Mouse (Mus musculus): ENCODE measurements around the gene Speg. TPM values are rescaled to one million over a fixed set of nuclear protein-coding genes. Genes with fewer than 3 reads are reported as not detected.
A peak's percentile ranks its signal among the peaks of the same experiment; 100 is the strongest.

The Speg gene
- polyA plus RNA-seq, 1 experiment = 19.8 TPM

- Histone ChIP-seq H3K27ac (ENCODE audit: insufficient read depth, low read length) (no peak overlapping the region), H3K4me3 (ENCODE audit: low read depth, low read length) (no peak overlapping the region), H3K9ac (ENCODE audit: low read depth, poor library complexity, severe bottlenecking) (peak overlapping the region; percentile 31; the same call in 1 of the 2 replicates), H3K36me3 (ENCODE audit: control insufficient read depth, insufficient read depth, low read length, poor library complexity, severe bottlenecking) (no peaks in the 10 kb centered on the region), H3K9me3 (replicated peaks; ENCODE audit: control insufficient read depth, insufficient read depth, low read length, poor library complexity, severe bottlenecking) (no peaks in the 10 kb centered on the region), H3K27me3 (ENCODE audit: control insufficient read depth, insufficient read depth, low read length, poor library complexity, severe bottlenecking) (no peaks in the 10 kb centered on the region), H3K4me1 (ENCODE audit: control insufficient read depth, insufficient read depth, low read length) (peaks cover 3% of the 10 kb centered on the region)
- no peak for TF ChIP-seq CTCF (IDR thresholded peaks at IDR 0.05; ENCODE audit: low read depth, low read length)
These were observed 14.0 kb upstream of the Speg start for GRCm38 (mm10) chr1:75361123-75361522.

- H3K9ac ChIP-seq (ENCODE audit: low read depth, poor library complexity, severe bottlenecking) = no peak overlapping the region
- no peaks in the 10 kb centered on the region for H3K27me3 ChIP-seq (ENCODE audit: control insufficient read depth, insufficient read depth, low read length, poor library complexity, severe bottlenecking)
- no peak for TF ChIP-seq CTCF (IDR thresholded peaks at IDR 0.05; ENCODE audit: low read depth, low read length)
- no peak for TF ChIP-seq POLR2A (IDR thresholded peaks at IDR 0.05; ENCODE audit: insufficient read depth, low read length)
- TF ChIP-seq EP300 (IDR thresholded peaks at IDR 0.05; ENCODE audit: insufficient read depth, low read depth, low read length) = no peak
- no peaks in the 10 kb centered on the region for H3K36me3 ChIP-seq (ENCODE audit: control insufficient read depth, insufficient read depth, low read length, poor library complexity, severe bottlenecking)
- peak overlapping the region; percentile 43 for H3K4me3 ChIP-seq (ENCODE audit: low read depth, low read length)
- peaks cover 3% of the 10 kb centered on the region for H3K4me1 ChIP-seq (ENCODE audit: control insufficient read depth, insufficient read depth, low read length)
- no peaks in the 10 kb centered on the region for H3K9me3 ChIP-seq (replicated peaks; ENCODE audit: control insufficient read depth, insufficient read depth, low read length, poor library complexity, severe bottlenecking)
- H3K27ac ChIP-seq (ENCODE audit: insufficient read depth, low read length) = peak overlapping the region; percentile 24; the same call in 1 of the 2 replicates
These were observed 13.3 kb upstream of the Speg start for GRCm38 (mm10) chr1:75361750-75362149.

GRCm38 (mm10) chr1:75363868-75364267 is 11.2 kb upstream of the Speg start:
- H3K27me3 ChIP-seq (ENCODE audit: control insufficient read depth, insufficient read depth, low read length, poor library complexity, severe bottlenecking) = no peaks in the 10 kb centered on the region
- H3K9me3 ChIP-seq (replicated peaks; ENCODE audit: control insufficient read depth, insufficient read depth, low read length, poor library complexity, severe bottlenecking) = no peaks in the 10 kb centered on the region
- no peak overlapping the region for H3K9ac ChIP-seq (ENCODE audit: low read depth, poor library complexity, severe bottlenecking)
- no peaks in the 10 kb centered on the region for H3K36me3 ChIP-seq (ENCODE audit: control insufficient read depth, insufficient read depth, low read length, poor library complexity, severe bottlenecking)
- H3K4me1 ChIP-seq (ENCODE audit: control insufficient read depth, insufficient read depth, low read length) = peaks cover 3% of the 10 kb centered on the region
- no peak for TF ChIP-seq CTCF (IDR thresholded peaks at IDR 0.05; ENCODE audit: low read depth, low read length)
- TF ChIP-seq EP300 (IDR thresholded peaks at IDR 0.05; ENCODE audit: insufficient read depth, low read depth, low read length) = no peak
- no peak for TF ChIP-seq POLR2A (IDR thresholded peaks at IDR 0.05; ENCODE audit: insufficient read depth, low read length)
- no peak overlapping the region for H3K4me3 ChIP-seq (ENCODE audit: low read depth, low read length)
- H3K27ac ChIP-seq (ENCODE audit: insufficient read depth, low read length) = no peak overlapping the region

- TF ChIP-seq CTCF (IDR thresholded peaks at IDR 0.05; ENCODE audit: low read depth, low read length) = no peak
- TF ChIP-seq POLR2A (IDR thresholded peaks at IDR 0.05; ENCODE audit: insufficient read depth, low read length) = no peak
- TF ChIP-seq EP300 (IDR thresholded peaks at IDR 0.05; ENCODE audit: insufficient read depth, low read depth, low read length) = no peak
- Histone ChIP-seq H3K36me3 (ENCODE audit: control insufficient read depth, insufficient read depth, low read length, poor library complexity, severe bottlenecking) (no peaks in the 10 kb centered on the region), H3K27ac (ENCODE audit: insufficient read depth, low read length) (no peak overlapping the region), H3K9ac (ENCODE audit: low read depth, poor library complexity, severe bottlenecking) (no peak overlapping the region), H3K27me3 (ENCODE audit: control insufficient read depth, insufficient read depth, low read length, poor library complexity, severe bottlenecking) (no peaks in the 10 kb centered on the region), H3K4me3 (ENCODE audit: low read depth, low read length) (no peak overlapping the region), H3K9me3 (replicated peaks; ENCODE audit: control insufficient read depth, insufficient read depth, low read length, poor library complexity, severe bottlenecking) (no peaks in the 10 kb centered on the region), H3K4me1 (ENCODE audit: control insufficient read depth, insufficient read depth, low read length) (no peaks in the 10 kb centered on the region)
These were observed 9.5 kb upstream of the Speg start for GRCm38 (mm10) chr1:75365510-75366137.

GRCm38 (mm10) chr1:75369360-75369983 is 5.6 kb upstream of the Speg start:
- Histone ChIP-seq H3K9ac (ENCODE audit: low read depth, poor library complexity, severe bottlenecking) (no peak overlapping the region), H3K9me3 (replicated peaks; ENCODE audit: control insufficient read depth, insufficient read depth, low read length, poor library complexity, severe bottlenecking) (no peaks in the 10 kb centered on the region), H3K4me3 (ENCODE audit: low read depth, low read length) (no peak overlapping the region), H3K27me3 (ENCODE audit: control insufficient read depth, insufficient read depth, low read length, poor library complexity, severe bottlenecking) (no peaks in the 10 kb centered on the region), H3K36me3 (ENCODE audit: control insufficient read depth, insufficient read depth, low read length, poor library complexity, severe bottlenecking) (no peaks in the 10 kb centered on the region), H3K4me1 (ENCODE audit: control insufficient read depth, insufficient read depth, low read length) (no peaks in the 10 kb centered on the region), H3K27ac (ENCODE audit: insufficient read depth, low read length) (no peak overlapping the region)
- TF ChIP-seq CTCF (IDR thresholded peaks at IDR 0.05; ENCODE audit: low read depth, low read length) (no peak), EP300 (IDR thresholded peaks at IDR 0.05; ENCODE audit: insufficient read depth, low read depth, low read length) (no peak), POLR2A (IDR thresholded peaks at IDR 0.05; ENCODE audit: insufficient read depth, low read length) (no peak)

GRCm38 (mm10) chr1:75369984-75370660 is 5.0 kb upstream of the Speg start:
- H3K27ac ChIP-seq (ENCODE audit: insufficient read depth, low read length) = no peak overlapping the region

More at GRCm38 (mm10) chr1:75369984-75370660, 5.0 kb upstream of the Speg start:
- Histone ChIP-seq H3K27me3 (ENCODE audit: control insufficient read depth, insufficient read depth, low read length, poor library complexity, severe bottlenecking) (no peaks in the 10 kb centered on the region), H3K4me3 (ENCODE audit: low read depth, low read length) (no peak overlapping the region), H3K9me3 (replicated peaks; ENCODE audit: control insufficient read depth, insufficient read depth, low read length, poor library complexity, severe bottlenecking) (no peaks in the 10 kb centered on the region), H3K9ac (ENCODE audit: low read depth, poor library complexity, severe bottlenecking) (no peak overlapping the region), H3K36me3 (ENCODE audit: control insufficient read depth, insufficient read depth, low read length, poor library complexity, severe bottlenecking) (no peaks in the 10 kb centered on the region), H3K4me1 (ENCODE audit: control insufficient read depth, insufficient read depth, low read length) (no peaks in the 10 kb centered on the region)
- no peak for TF ChIP-seq CTCF (IDR thresholded peaks at IDR 0.05; ENCODE audit: low read depth, low read length)
- TF ChIP-seq POLR2A (IDR thresholded peaks at IDR 0.05; ENCODE audit: insufficient read depth, low read length) = no peak
- no peak for TF ChIP-seq EP300 (IDR thresholded peaks at IDR 0.05; ENCODE audit: insufficient read depth, low read depth, low read length)

Measured in ES-Bruce4 (cell line).